Mouse (Mus musculus): ENCODE measurements at regions not wholly inside any gene's neighbourhood (a gene's known extent, or its start where the extent isn't known, plus 50 kb on each side); places are given as distances from the start of the nearest gene placed in this dataset.

DNA sequence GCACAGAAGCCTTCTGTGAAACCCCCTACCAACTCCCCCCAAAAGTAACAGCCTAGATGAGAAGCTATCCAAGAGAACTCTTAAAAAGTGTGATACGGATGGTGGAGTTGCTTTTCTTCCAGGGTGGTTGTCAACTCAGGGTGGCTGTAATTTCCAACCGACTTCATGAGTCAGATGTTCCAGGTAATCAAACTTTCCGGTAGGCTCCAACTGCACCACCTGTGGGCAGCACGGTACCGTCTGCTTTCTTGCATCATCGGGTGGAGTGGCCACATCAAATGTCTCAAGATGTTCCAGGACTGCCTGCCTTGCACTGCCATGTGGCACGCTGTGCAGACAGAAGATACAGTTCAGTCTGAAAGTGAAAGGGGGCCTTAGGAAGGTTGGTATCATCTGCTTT lies 455.5 kb upstream of the Zic4 start:
- Histone ChIP-seq H3K4me1 (ENCODE audit: control insufficient read depth, insufficient read depth, low read length) (no peaks in the 10 kb centered on the region), H3K27me3 (ENCODE audit: control insufficient read depth, insufficient read depth, low read length) (no peaks in the 10 kb centered on the region), H3K79me2 (ENCODE audit: control insufficient read depth, insufficient read depth, low read length) (no peaks in the 10 kb centered on the region), H3K27ac (replicated peaks; ENCODE audit: insufficient read depth, low read depth, low read length) (no peak overlapping the region), H3K9ac (ENCODE audit: low read depth, low read length) (no peak overlapping the region), H3K4me3 (ENCODE audit: insufficient read depth, low read depth, low read length) (no peak overlapping the region), H3K36me3 (ENCODE audit: control insufficient read depth, insufficient read depth, low read length) (no peaks in the 10 kb centered on the region)
- TF ChIP-seq CTCF (IDR thresholded peaks at IDR 0.05; ENCODE audit: low read depth, low read length) = no peak
- TF ChIP-seq POLR2A (IDR thresholded peaks at IDR 0.05; ENCODE audit: extremely low read depth, insufficient read depth, low read length) = no peak
- DNase-seq (ENCODE audit: extremely low read depth, low read depth, low spot score) = no peak
- WGBS = 92% methylated on average over 7 of the region's 7 CpGs

- Histone ChIP-seq H3K4me3 (ENCODE audit: insufficient read depth, low read depth, low read length) (no peak overlapping the region), H3K9ac (ENCODE audit: low read depth, low read length) (no peak overlapping the region), H3K27ac (replicated peaks; ENCODE audit: insufficient read depth, low read depth, low read length) (no peak overlapping the region), H3K36me3 (ENCODE audit: control insufficient read depth, insufficient read depth, low read length) (no peaks in the 10 kb centered on the region), H3K79me2 (ENCODE audit: control insufficient read depth, insufficient read depth, low read length) (no peaks in the 10 kb centered on the region), H3K4me1 (ENCODE audit: control insufficient read depth, insufficient read depth, low read length) (no peaks in the 10 kb centered on the region), H3K27me3 (ENCODE audit: control insufficient read depth, insufficient read depth, low read length) (no peaks in the 10 kb centered on the region)
- no peak for DNase-seq (ENCODE audit: extremely low read depth, low read depth, low spot score)
- TF ChIP-seq CTCF (IDR thresholded peaks at IDR 0.05; ENCODE audit: low read depth, low read length) = no peak
Measured at GRCm38 (mm10) chr9:90954613-90955012, 407.6 kb upstream of the Zic4 start.

- H3K4me3 ChIP-seq (ENCODE audit: insufficient read depth, low read depth, low read length) = no peak overlapping the region
- no peaks in the 10 kb centered on the region for H3K27me3 ChIP-seq (ENCODE audit: control insufficient read depth, insufficient read depth, low read length)
- no peaks in the 10 kb centered on the region for H3K79me2 ChIP-seq (ENCODE audit: control insufficient read depth, insufficient read depth, low read length)
- no peak for TF ChIP-seq CTCF (IDR thresholded peaks at IDR 0.05; ENCODE audit: low read depth, low read length)
- TF ChIP-seq POLR2A (IDR thresholded peaks at IDR 0.05; ENCODE audit: extremely low read depth, insufficient read depth, low read length) = no peak
- H3K36me3 ChIP-seq (ENCODE audit: control insufficient read depth, insufficient read depth, low read length) = no peaks in the 10 kb centered on the region
- no peaks in the 10 kb centered on the region for H3K4me1 ChIP-seq (ENCODE audit: control insufficient read depth, insufficient read depth, low read length)
- H3K9ac ChIP-seq (ENCODE audit: low read depth, low read length) = no peak overlapping the region
- DNase-seq (ENCODE audit: extremely low read depth, low read depth, low spot score) = no peak
- no peak overlapping the region for H3K27ac ChIP-seq (replicated peaks; ENCODE audit: insufficient read depth, low read depth, low read length)
- 72% methylated on average over 4 of the region's 4 CpGs for WGBS
Measured at GRCm38 (mm10) chr9:90961436-90961835, 400.8 kb upstream of the Zic4 start.

GRCm38 (mm10) chr9:90964043-90964442 lies 398.2 kb upstream of the Zic4 start:
- TF ChIP-seq POLR2A (IDR thresholded peaks at IDR 0.05; ENCODE audit: extremely low read depth, insufficient read depth, low read length) = no peak
- no peak for TF ChIP-seq CTCF (IDR thresholded peaks at IDR 0.05; ENCODE audit: low read depth, low read length)
- Histone ChIP-seq H3K27ac (replicated peaks; ENCODE audit: insufficient read depth, low read depth, low read length) (no peak overlapping the region), H3K4me1 (ENCODE audit: control insufficient read depth, insufficient read depth, low read length) (no peaks in the 10 kb centered on the region), H3K36me3 (ENCODE audit: control insufficient read depth, insufficient read depth, low read length) (no peaks in the 10 kb centered on the region), H3K9ac (ENCODE audit: low read depth, low read length) (no peak overlapping the region), H3K27me3 (ENCODE audit: control insufficient read depth, insufficient read depth, low read length) (no peaks in the 10 kb centered on the region), H3K4me3 (ENCODE audit: insufficient read depth, low read depth, low read length) (no peak overlapping the region), H3K79me2 (ENCODE audit: control insufficient read depth, insufficient read depth, low read length) (no peaks in the 10 kb centered on the region)
- no peak for DNase-seq (ENCODE audit: extremely low read depth, low read depth, low spot score)
- 77% methylated on average over 3 of the region's 3 CpGs for WGBS

- Histone ChIP-seq H3K79me2 (ENCODE audit: control insufficient read depth, insufficient read depth, low read length) (no peaks in the 10 kb centered on the region), H3K27ac (replicated peaks; ENCODE audit: insufficient read depth, low read depth, low read length) (no peak overlapping the region), H3K4me1 (ENCODE audit: control insufficient read depth, insufficient read depth, low read length) (no peaks in the 10 kb centered on the region), H3K27me3 (ENCODE audit: control insufficient read depth, insufficient read depth, low read length) (no peaks in the 10 kb centered on the region), H3K4me3 (ENCODE audit: insufficient read depth, low read depth, low read length) (no peak overlapping the region), H3K9ac (ENCODE audit: low read depth, low read length) (no peak overlapping the region), H3K36me3 (ENCODE audit: control insufficient read depth, insufficient read depth, low read length) (no peaks in the 10 kb centered on the region)
- DNase-seq (ENCODE audit: extremely low read depth, low read depth, low spot score) = no peak
- no peak for TF ChIP-seq POLR2A (IDR thresholded peaks at IDR 0.05; ENCODE audit: extremely low read depth, insufficient read depth, low read length)
- TF ChIP-seq CTCF (IDR thresholded peaks at IDR 0.05; ENCODE audit: low read depth, low read length) = no peak
- WGBS = 77% methylated on average over 4 of the region's 4 CpGs
Measured at GRCm38 (mm10) chr9:90978730-90979129, 383.5 kb upstream of the Zic4 start.

- no peak for DNase-seq (ENCODE audit: extremely low read depth, low read depth, low spot score)
- Histone ChIP-seq H3K27me3 (ENCODE audit: control insufficient read depth, insufficient read depth, low read length) (no peaks in the 10 kb centered on the region), H3K9ac (ENCODE audit: low read depth, low read length) (no peak overlapping the region), H3K36me3 (ENCODE audit: control insufficient read depth, insufficient read depth, low read length) (no peaks in the 10 kb centered on the region), H3K4me1 (ENCODE audit: control insufficient read depth, insufficient read depth, low read length) (no peaks in the 10 kb centered on the region), H3K27ac (replicated peaks; ENCODE audit: insufficient read depth, low read depth, low read length) (no peak overlapping the region), H3K79me2 (ENCODE audit: control insufficient read depth, insufficient read depth, low read length) (no peaks in the 10 kb centered on the region), H3K4me3 (ENCODE audit: insufficient read depth, low read depth, low read length) (no peak overlapping the region)
- TF ChIP-seq POLR2A (IDR thresholded peaks at IDR 0.05; ENCODE audit: extremely low read depth, insufficient read depth, low read length) (no peak), CTCF (IDR thresholded peaks at IDR 0.05; ENCODE audit: low read depth, low read length) (no peak)
- WGBS = 62% methylated on average over 6 of the region's 6 CpGs
Measured at GRCm38 (mm10) chr9:90980023-90980802, 382.0 kb upstream of the Zic4 start.
